Comparison of ENCODE assay signal across 10 mouse cellular contexts in the genomic region with DNA sequence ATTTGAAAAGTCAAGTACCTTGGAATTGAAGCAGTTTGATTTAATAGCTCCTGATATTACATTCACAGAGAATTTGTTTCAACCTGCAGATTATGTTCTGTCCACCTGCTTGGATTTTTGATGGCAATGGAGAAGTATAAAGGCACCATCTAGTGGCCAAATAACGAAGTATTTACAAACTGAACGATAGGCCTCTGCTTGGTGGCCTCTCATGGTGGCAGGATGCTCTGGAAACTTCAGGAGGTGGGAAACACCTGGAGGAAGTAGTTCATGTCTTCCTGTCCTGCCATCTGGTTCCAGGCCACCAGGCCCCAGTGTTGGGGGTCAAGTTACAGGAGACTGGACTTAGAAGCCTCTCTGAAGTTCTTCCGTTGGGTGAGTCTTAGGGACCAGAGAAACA. TPM values are rescaled to one million over a fixed set of nuclear protein-coding genes. Genes with fewer than 3 reads are reported as not detected.
DNase-seq lines count a peak whose midpoint lies in the region; ATAC-seq lines count a peak whose summit lies in the region.
"Had no signal": no experiment of that assay in that cellular context is flagged by ENCODE, and none has a peak within 500 bp of the region (broad histone marks: within the 10 kb centered on the region; RNA-seq: fewer than 3 reads in every experiment).

No protein-coding gene starts in this region.

- ATAC-seq in embryonic facial prominence, embryonic 11.5 days (replicated peaks; ENCODE audit: insufficient number of reproducible peaks, low FRiP score, low TSS enrichment, low read depth), result no peak

- H3K4me1 ChIP-seq in embryonic facial prominence, embryonic 11.5 days (ENCODE audit: control insufficient read depth, insufficient read depth, low read length), result no peaks in the 10 kb centered on the region

- H3K4me3 ChIP-seq in embryonic facial prominence, embryonic 11.5 days (ENCODE audit: low read depth, low read length), result no peak overlapping the region
- H3K4me3 ChIP-seq: myocyte had no signal

- no peak overlapping the region for H3K27ac ChIP-seq in embryonic facial prominence, embryonic 11.5 days (replicated peaks; ENCODE audit: low read depth, low read length)

- no peaks in the 10 kb centered on the region for H3K27me3 ChIP-seq in embryonic facial prominence, embryonic 11.5 days (ENCODE audit: control insufficient read depth, insufficient read depth, low read length)

- H3K4me2 ChIP-seq in embryonic facial prominence, embryonic 11.5 days (ENCODE audit: low read depth, low read length), result no peak overlapping the region

- no peaks in the 10 kb centered on the region for H3K36me3 ChIP-seq in embryonic facial prominence, embryonic 11.5 days (replicated peaks; ENCODE audit: control insufficient read depth, insufficient read depth, low read depth, low read length)

- H3K9ac ChIP-seq in embryonic facial prominence, embryonic 11.5 days (replicated peaks; ENCODE audit: low read length), result no peak overlapping the region

- 18% methylated on average over 3 of the region's 3 CpGs for WGBS in embryonic facial prominence, embryonic 11.5 days

- peak; percentile 13 for DNase-seq in heart, adult 8-10 months (ENCODE audit: low spot score)
- no peak for DNase-seq in heart, adult 11 months
- peak; percentile 23 for DNase-seq in urinary bladder, postnatal 25 days (ENCODE audit: low spot score)
- DNase-seq in urinary bladder, adult 2 months (ENCODE audit: low spot score), result no peak
- DNase-seq in embryonic facial prominence, embryonic 11.5 days (ENCODE audit: low spot score), result peak; percentile 65
- DNase-seq in layer of hippocampus, postnatal 10 days (ENCODE audit: low spot score in 2 of 2), result peak; percentile 12 to 41
- peak; percentile 26 for DNase-seq in telencephalon, adult 2 months (ENCODE audit: low read depth, low spot score)
- no peak for DNase-seq in spleen, postnatal 10 days (ENCODE audit: low spot score in 2 of 2)

- H3K9me3 ChIP-seq in embryonic facial prominence, embryonic 11.5 days (replicated peaks; ENCODE audit: control insufficient read depth, low read length), result no peaks in the 10 kb centered on the region

RNA-seq across cellular contexts. Expression of a gene that starts 23.5 kb away (rescaled TPM):
- not detected for total RNA-seq in heart, adult 8-10 months (2022)
- not detected in 2 replicates for polyA plus RNA-seq in urinary bladder, adult 2 months (2012; rRNA removed)
- 0.22 TPM in 1 of 2 replicates, not detected in the other for polyA plus RNA-seq in embryonic facial prominence, embryonic 11.5 days (2014; fragmentation: Nextera tagmentation; extraction: Ambion mirVana)
- not detected for total RNA-seq in layer of hippocampus, postnatal 10 days (2021)
- total RNA-seq: hematopoietic stem cell, adult 5-6 weeks had no signal
- polyA plus RNA-seq: myocyte had no signal

RNA-seq across cellular contexts. Expression of a gene that starts 56.4 kb away (rescaled TPM):
- total RNA-seq in heart, adult 8-10 months (2022), result not detected
- polyA plus RNA-seq in urinary bladder, adult 2 months (2012; rRNA removed), result 0.01 and 0.03 TPM in 2 replicates
- polyA plus RNA-seq in embryonic facial prominence, embryonic 11.5 days (2014; fragmentation: Nextera tagmentation; extraction: Ambion mirVana), result not detected in 2 replicates
- total RNA-seq in layer of hippocampus, postnatal 10 days (2021), result under 1 TPM in 1 of 2 experiments, not detected in 1; 0.07 TPM
- total RNA-seq: hematopoietic stem cell, adult 5-6 weeks had no signal
- polyA plus RNA-seq: myocyte had no signal

Comparison
In these comparisons a context has a peak if more than half of its experiments do, and no peak if none do; other contexts are left out.
1. DNase-seq: peak in heart, adult 8-10 months (single experiment), urinary bladder, postnatal 25 days (single experiment), embryonic facial prominence, embryonic 11.5 days (single experiment), layer of hippocampus, postnatal 10 days (2 of 2) and telencephalon, adult 2 months (single experiment); none in heart, adult 11 months (single experiment), urinary bladder, adult 2 months (single experiment) and spleen, postnatal 10 days (0 of 2).